Mouse (Mus musculus): ENCODE results near the gene Agxt.

GRCm38 (mm10) chr1:93184071-93184828 lies 49.2 kb downstream of the Agxt start:
- no peak for TF ChIP-seq CTCF (IDR thresholded peaks at IDR 0.05; ENCODE audit: low read depth)
- TF ChIP-seq EP300 (IDR thresholded peaks at IDR 0.05; ENCODE audit: low read depth) = no peak

Data from liver, postnatal 0 days (tissue).